Mouse (Mus musculus) c-Kit-positive CD71-negative TER-119-negative erythroid progenitor cells, embryonic 14.5 days (primary cell): ENCODE measurements around the gene 9030025P20Rik.
"Not testable (repeated sequence)": the region's sequence is repeated elsewhere in the genome, so short reads cannot be mapped to it uniquely, and the experiment has no call there.

Experiments
- DNase-seq: peaks from one replicate; pipeline ENCODE4 v3.0.0-alpha.2; 2013; ENCODE audit warnings: low read depth

Gene 9030025P20Rik

DNA sequence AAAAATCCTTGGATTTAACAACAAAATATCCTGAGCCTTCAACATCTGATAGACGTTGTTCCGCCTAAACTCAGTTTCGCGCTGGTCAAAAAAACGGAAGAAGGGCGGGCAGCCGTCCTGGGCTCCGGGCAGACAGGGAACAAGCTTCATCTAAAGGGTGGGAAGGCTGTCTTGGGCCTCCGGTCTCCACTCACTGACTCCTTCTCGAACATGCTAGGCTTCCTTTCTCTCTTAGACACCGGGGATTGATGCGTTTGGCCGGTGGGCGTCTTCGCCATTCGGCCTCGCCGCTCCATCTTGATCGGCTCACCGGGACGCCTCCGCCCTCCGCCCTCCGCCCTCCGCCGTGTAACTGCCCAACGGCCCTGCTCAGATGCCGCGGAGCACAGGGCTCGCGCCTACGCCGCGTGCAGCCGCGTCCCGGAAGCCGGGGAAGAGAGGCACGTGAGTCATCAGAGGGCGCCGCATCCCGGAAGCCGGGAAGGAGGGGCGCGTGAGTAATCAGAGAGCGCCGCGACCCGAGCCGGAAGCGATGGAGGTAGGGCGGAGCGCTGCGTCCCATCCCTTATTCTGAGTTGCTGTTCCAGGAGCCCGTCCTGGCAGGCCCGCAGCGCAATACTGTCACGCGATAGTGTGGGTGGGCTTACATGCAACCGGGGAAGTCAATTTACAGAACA, at the start of gene 9030025P20Rik, which contains the start of gene Gm3417:
TSS of gene 9030025P20Rik (plus strand) at position 107 of the 677 bp plus-strand sequence.
TSS of gene Gm3417 (minus strand) at position 429 of the 677 bp plus-strand sequence.
- not testable (repeated sequence) for DNase-seq

DNA sequence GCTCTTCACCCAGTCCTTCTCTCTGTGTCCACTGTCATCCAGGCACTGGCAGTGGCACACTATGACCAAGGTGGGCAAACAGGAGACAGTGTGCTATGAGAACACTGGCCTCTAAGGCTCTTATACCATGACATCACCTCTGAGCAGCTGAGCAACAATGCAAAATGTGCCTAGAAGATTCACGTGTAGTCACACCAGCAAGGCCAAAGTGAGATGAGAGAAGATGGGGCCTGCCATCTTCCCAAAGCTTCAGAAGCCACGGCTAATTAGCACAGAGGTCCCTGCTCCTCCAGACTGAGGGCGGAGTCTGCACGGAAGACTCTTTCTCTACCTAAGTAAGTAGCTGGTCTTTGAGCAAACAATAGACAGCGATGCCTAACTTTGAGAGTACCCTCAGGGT, 49.6 kb upstream of the 9030025P20Rik start:
- no peak for DNase-seq

DNA sequence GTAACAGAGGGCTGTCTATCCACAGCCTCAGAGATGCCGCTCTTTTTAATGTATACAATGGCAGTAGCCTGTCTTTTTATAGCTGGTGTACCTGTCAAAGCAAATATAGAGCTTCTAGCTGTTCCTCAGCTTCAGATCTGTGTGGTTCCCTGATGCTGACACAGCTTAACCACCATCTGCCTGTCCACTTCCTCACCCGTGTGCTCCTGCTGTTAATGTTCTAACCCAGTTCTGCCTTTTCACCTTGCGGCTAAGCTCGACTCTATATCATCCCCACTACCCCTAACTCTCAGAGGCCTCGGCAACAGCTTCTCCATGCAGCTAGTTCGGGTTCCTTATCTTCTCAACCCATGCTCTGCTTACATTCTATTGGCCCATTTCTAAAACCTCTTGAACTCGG, 47.6 kb upstream of the 9030025P20Rik start:
- no peak for DNase-seq

DNA sequence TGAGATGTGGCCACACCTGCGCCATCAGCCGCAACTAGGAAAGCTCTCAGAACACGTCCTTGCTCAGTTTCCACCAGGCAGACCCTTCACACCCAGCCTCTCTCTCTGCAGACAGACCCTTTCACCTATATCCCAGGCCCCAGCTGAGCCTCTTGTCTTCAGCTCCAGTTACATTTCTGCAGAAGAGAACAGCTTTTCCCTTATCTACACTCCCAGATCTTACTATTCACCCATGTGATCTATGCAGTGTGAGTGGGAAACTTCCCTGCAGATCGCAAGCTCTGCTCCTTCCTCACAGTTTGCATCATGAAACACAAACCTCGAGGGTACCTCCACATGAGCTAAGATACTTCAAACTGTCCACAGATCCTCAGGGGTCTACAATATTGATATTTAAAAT, 46.8 kb upstream of the 9030025P20Rik start:
- DNase-seq, result no peak

DNA sequence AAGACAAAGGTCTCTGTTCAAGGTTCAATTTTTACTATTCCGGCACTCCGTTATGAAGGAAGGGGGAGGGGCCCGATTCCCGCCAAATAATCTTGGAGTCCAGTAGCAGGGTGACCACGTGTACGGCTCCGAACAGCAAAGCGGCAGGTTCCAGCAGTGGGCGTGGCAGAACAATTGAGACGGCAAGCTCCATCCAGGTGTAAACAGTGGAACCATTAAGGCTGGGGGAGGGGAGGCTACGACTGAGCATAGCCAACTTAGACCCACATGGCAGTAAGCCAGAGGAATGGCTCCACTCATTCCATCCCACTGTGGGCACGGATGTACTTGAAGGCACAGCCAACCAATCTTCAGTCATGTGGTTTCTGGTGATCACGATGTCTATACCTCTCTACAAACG, 43.0 kb upstream of the 9030025P20Rik start:
- DNase-seq, result not testable (repeated sequence)

DNA sequence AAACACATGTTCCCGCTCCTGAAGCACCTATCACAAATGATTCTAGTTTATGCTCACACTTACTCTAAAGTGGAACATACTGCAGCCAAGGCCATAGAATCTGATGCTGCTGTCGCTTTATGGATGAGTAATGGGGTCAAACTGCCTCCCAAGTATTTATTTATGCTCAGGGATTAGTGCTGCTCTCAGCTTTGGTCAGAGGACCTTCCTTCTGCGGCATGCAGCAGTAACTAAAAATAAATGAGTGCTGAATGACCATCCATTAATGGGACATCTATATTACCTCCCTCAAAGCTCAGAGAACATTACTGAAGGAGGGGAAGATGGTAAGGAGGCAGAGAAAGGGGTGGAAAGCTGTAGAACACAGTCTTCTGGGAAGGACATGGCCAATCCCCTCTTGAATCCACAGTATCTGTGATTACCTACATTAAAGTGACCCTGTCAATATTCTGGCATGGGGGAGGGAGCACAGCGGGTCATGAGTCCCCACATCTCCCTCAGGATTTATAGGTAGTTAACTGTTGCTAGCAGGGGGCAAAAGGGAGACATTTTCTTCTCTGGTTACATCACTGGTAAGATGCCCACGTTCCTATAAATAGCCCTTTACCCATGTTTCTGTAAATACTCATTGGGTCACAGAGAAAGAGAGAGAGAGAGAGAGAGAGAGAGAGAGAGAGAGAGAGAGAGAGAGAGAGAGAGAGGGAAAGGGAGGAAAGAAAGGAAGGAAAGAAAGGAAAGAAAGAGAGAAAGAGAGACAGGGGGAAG, 42.2 kb upstream of the 9030025P20Rik start:
- DNase-seq, result no peak

DNA sequence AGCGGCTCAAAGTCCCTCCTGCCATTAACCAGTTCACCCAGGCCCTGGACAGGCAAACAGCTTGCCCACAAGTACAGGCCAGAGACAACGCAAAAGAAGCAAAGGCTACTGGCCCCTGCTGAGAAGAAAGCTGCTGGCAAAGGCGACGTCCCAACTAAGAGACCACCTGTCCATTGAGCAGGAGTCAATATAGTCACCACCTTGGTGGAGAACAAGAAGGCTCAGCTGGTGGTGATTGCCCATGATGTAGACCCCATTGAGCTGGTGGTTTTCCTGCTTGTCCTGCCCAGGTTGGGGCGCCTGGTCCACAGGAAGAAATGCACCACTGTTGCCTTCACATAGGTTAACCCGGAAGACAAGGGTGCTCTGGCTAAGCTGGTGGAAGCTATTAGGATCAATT, 36.1 kb upstream of the 9030025P20Rik start:
- not testable (repeated sequence) for DNase-seq

DNA sequence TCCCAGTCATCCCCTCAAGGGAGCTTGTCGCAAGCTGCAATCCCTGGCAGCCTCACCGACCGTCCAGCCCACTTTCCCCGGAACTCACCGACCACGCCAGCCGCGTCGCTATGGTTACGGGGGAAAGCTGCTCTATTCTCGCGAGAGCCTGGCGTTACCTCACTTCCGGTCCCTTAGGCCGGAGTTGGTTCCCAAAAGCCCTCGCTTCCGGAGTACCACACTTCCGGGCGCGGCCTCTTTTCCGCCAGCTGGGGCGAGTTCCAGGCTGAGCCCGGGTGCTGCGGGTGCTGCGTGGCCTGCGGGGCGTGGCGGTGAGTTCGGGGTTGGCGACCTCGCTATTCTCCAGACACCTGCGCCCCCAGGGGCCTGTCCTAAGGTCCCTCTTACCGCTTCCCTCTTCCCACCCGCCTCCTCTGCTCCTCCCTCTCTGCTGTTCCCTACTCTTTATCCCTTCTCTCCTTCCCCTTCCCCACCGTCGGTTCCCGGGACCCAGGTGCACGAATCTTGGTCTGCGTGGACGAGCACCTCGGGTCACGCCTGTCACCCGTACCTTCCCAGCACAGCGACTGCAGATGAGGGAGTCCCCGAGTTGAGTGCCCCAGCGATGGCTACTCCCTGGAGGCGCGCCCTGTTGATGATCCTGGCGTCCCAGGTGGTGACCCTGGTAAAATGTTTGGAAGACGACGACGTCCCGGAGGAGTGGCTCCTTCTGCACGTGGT, 35.1 kb upstream of the 9030025P20Rik start, which contains the start of the genes Wdr27 and 1600012H06Rik:
TSS of gene Wdr27 (minus strand) at position 150 of the 720 bp plus-strand sequence.
TSS of gene 1600012H06Rik (plus strand) at position 176 of the 720 bp plus-strand sequence.
- DNase-seq, result peak; percentile 99

DNA sequence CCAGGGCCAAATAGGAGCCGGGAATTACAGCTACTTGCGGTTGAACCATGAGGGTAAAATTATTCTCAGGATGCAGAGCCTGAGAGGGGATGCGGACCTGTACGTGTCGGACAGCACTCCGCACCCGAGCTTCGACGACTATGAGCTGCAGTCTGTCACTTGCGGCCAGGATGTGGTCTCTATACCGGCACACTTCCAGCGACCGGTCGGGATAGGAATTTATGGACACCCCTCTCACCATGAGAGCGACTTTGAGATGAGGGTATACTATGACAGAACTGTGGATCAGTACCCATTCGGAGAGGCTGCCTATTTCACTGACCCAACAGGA, 34.6 kb upstream of the 9030025P20Rik start:
- DNase-seq, result no peak

DNA sequence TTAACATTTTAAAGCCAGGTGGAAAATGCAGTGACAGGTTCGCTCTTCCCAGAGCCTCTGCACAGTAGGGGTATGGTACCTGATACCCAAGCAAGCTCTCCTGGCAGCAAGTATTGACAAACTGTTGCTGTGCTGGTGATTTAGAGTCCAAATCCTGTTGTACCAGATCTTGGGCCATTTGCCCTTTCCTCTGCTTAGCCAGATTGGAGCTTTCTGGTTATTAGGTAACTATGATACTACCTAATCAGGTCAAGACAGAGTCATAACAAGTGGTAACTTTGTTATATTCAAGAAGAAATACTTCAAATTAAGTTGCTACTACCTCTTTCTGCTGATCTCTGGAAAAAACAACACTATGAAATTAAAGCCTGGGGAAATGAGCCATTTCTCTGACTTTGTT, 33.7 kb upstream of the 9030025P20Rik start:
- DNase-seq, result no peak

DNA sequence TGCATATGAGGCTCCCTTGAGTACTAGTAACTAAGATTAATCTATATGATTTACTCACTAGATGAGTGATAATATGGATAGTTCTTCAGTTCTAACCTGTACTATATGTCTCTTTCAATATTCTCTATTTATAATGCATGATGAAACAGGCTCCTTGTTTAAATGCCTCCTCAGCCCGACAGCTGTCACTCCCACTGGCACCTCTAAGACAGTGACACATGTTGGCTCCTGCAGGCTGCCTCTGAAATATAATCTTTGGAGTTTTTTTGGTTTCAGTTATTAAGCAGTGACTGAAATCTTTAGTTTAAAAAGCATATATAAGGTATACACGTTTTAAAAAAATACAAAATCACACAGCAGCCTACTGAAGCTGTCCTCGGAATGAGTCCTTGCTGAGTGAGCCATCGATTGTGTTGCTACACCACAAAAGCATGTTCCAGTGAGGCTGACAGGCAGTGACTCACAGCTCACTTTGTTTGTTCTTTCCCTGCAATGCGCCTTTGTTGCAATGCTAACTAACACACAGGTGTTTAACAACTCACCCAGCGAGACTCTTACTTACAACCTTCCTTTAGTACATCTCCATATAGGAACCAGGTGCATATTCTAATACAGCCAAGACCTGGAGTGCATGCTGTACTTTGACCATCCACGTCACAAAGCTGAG, 29.0 kb upstream of the 9030025P20Rik start:
- DNase-seq, result no peak

DNA sequence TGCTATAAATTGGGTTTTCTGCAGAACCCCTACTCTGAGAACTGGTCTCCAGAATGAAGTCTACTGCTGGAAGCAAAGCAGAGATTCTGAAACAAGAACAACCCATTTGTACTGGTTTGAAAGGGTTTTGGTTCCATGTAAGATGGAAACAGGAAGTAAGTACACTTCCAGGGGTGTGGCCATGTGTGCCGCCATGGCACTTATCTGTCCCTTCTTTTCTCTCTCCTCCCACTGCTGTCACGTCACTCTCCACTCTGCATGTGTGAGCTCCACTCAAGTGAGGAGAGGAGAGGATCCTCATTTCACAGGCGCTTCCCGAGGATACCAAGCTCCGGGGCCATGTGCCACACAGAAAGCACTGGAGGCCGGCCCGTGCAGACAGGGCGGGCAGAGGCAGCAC, 24.8 kb upstream of the 9030025P20Rik start:
- no peak for DNase-seq

DNA sequence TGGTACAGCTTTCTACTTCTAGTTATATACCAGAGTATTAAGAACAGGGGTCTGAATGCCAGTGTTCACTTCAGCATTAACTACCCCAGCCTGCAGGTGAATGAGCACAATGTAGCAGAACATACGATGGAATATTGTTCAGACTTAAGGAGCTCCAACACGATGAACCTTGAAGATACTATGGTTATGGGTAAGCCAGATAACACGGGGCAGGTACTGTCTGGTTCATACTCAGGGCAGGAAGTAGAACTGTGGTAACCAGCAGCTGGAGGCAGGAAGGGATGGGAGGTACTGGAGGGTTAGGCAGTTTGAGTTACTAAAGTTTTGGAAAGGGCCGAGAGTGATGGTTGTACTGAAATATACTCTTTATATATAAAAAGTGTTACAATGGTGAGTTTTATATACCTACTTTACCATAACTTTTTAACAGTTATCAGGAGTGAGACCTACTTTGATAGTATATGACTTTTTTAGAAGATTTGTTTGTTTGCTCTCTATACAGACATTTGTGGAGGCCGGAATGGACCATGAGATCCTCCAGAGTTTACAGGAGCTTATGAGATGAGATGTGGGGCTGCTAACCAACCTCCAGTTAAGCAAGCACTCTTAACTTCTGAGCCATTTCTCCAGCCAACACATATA, 19.5 kb upstream of the 9030025P20Rik start:
- no peak for DNase-seq

DNA sequence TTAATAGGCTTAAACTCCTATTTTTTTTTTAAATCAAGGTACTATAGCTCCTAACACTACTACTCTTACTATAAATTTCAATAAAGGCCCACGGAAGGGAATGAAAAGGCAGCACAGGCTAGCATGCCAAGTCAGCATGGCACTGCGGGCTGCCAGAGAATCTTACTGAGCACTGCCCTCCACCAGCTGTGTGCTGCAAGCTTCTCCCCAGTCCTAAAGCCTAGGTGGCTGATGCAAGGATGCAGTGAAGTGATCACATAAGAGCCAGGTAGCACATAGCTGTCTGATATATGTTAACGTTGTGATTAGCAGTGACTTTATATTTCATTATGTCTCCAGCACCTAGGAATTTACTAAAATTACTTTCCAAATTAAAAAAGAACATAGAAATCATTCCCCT, 18.3 kb upstream of the 9030025P20Rik start:
- no peak for DNase-seq

DNA sequence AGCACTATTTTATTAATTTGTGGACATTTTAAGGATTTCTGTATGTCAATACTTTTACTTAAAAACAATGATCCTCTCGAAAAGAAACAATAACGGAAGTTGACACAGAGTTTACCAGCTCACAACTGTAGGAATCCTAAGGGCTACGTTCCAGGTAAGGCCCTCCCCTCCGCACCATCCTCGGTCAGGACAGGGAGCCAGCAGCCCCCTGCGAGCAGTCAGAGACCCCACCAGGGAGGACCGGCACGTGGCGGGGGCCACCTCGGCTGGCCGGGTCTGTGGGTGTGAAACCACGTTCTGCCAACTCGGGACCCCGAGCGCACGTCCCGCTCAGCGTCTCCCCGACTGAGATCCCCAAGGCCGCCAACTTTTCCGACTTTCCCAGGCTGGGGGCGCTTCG, 17.7 kb upstream of the 9030025P20Rik start:
- DNase-seq, result no peak

DNA sequence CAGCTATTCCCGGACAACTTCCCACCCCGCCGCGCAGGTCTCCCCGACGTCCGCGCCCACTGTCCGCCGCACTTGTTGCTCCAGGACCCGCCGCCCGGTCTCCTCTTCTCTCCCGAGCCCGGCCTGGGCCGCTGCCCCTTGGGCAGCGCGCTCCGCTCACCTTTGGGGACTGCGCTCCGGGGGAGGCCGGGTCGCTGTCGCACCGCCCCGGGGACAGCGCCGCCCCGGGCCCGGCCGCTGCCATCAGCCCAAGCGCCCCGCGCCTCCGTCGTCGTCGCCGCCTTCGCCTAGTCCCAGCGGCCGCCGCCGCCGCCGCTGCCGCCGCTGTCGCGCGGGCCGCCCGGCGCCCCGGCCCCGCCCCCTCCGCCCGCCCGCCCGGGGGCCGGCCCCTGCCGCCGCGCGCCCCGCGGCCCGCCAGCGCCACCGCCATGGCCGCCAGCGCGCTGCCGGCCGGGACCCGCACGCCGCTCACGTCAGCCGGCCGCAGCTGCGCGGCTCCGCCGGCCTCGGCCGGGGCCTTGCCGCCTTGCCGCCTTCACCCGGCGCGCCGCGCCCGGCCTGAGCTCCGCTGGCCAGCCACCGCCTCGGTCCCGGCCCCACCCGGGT, 17.2 kb upstream of the 9030025P20Rik start, which contains the start of gene Phf10:
TSS of gene Phf10 (minus strand) at position 323 of the 606 bp plus-strand sequence.
- DNase-seq, result not testable (repeated sequence)

DNA sequence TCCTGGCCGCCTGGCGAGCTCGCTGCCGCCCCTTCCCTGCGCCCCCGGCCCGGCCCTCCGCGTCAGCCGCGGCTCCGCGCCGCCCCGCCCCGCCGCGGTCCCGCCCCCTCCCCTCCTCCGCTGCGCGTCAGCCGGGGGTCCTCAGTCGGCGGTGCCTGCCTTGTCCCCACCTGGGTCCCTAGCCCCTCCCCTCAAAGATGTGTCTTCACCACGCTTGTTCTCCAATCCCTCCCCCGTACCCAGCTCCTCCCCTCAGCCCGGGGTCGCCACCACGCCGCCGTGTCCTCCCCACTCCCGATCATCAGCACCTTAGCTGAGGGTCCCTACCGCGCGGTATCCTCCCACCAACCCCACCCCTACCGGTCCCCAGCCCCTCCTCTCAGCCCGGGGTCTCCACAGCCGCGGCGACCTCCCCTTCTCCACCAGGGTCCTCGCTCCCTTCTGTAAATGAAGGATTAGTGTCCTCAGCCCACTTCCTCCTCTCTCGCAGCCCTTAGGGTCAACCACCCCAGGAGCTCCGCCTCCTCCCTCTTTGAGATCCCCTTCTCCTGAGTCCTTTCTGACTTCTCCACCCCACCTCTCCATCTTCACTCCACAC, 16.6 kb upstream of the 9030025P20Rik start:
- not testable (repeated sequence) for DNase-seq

DNA sequence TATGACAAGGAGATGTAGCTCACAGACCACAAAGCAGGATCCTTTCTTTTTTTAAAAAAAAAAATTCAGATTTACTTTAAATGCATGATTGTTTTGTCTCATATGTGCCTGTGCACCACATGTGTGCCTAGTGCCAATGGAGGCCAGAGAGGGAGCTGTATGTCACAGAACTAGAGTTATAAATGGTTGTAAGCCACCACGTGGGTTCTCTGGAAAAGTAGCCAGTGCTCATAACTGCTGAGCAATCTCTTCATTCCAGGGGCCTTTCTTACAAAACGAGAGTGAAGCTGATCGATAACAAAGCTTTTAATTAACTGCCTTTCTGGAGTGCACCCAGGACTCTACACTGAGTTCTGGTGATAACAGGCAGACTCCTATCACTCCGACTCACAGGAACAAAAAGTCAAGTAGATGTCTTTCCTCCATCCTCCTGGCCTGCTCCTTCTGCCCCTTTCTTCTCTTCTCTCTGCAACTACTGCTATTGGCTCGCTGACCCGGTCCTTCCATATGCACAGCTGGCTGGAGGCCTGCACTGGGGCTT, 9.8 kb upstream of the 9030025P20Rik start:
- DNase-seq, result not testable (repeated sequence)

DNA sequence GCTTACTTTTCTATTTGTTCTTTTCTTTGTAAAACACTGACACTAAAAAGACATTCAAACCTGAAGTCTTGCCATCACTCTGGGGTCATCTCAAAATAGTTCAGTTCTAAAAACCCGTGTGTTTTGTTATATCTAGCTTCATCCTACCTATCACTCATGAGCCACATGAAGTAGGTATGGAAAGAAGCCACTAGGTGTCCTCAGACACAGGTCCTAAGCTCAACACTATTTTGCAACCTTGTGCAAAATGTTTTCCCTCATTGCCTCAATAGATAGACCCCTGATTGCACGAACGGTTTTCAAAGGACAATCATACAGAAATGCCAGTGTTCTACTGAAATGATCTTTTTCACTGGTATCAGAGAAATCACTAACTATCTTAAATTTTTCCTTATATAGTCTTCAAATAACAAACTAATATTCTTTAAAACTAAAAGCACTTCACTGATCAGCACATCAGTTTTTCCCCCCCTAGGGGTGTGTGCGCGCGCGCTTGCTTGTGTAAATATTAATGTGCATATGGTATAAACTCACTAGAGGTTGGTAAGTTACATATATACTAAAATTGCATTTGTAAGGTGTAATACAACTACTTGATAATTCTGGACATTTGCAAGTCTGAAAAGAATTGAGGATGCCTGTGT, 428 bp upstream of the 9030025P20Rik start:
- DNase-seq, result not testable (repeated sequence)
